Mouse (Mus musculus) erythroblast, embryonic 14.5 days (primary cell): Measurements from ENCODE around the gene 4930579F01Rik.

ENCODE experiments used
- GATA1 ChIP-seq: IDR thresholded peaks from 2 replicates; pipeline ENCODE4 v1.6.1; 2012; ENCODE audit warnings: low read length, inconsistent platforms, mixed read lengths
- TAL1 ChIP-seq: IDR thresholded peaks from 3 replicates; pipeline ENCODE4 v1.6.1; 2012; ENCODE audit warnings: low read length, inconsistent platforms, mixed read lengths

DNA sequence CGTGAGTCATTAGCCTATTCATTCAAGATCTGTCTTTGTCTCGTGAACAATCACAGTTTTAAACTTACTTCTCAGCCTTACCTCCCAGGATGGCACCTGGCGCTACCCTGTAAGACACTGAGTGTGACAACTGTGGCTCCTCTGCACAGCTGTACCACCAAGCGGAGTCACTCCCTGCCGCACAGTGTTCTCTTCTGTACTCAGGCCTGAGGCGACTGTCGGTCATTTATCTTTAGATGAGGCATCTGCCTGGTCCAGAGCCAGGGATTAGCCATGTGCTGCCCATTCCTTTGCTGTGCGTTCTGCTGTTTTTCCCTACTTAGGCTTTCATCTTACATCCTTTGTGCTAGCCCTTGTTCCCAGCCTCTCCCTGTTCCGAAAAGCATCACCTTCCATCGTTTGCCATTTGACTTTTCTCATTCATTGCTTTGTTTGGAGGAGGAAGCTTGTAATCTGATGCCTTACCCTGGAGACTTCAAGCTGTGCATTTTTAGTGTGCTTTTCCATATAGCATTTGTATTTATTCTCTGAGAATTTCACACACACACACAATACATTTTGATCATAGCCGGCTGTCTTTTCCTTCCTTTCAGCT, 21.9 kb upstream of the 4930579F01Rik start:
- TF ChIP-seq GATA1, result no peak
- no peak for TF ChIP-seq TAL1
